In genomic region chr12:72082370-72082769, GRCm38 (mm10) we compare ENCODE assay signal across 9 mouse cellular contexts. TPM values are rescaled to one million over a fixed set of nuclear protein-coding genes. Genes with fewer than 3 reads are reported as not detected.
DNase-seq lines count a peak whose midpoint lies in the region; ATAC-seq and TF ChIP-seq lines count a peak whose summit lies in the region.
"Had no signal": no experiment of that assay in that cellular context is flagged by ENCODE, and none has a peak within 500 bp of the region (broad histone marks: within the 10 kb centered on the region; RNA-seq: fewer than 3 reads in every experiment).

No protein-coding gene starts in this region.

- H3K9me3 ChIP-seq in hindbrain, postnatal 0 days (ENCODE audit: low read length) = no peaks in the 10 kb centered on the region
- H3K9me3 ChIP-seq in liver, embryonic 14.5 days (ENCODE audit: control insufficient read depth, low read length) = no peaks in the 10 kb centered on the region

- H3K27me3 ChIP-seq in hindbrain, postnatal 0 days (ENCODE audit: insufficient read depth, low read length) = no peaks in the 10 kb centered on the region
- peaks cover 9% of the 10 kb centered on the region; the same call in 1 of the 2 replicates for H3K27me3 ChIP-seq in liver, embryonic 14.5 days (ENCODE audit: control insufficient read depth, insufficient read depth, low read length)

- H3K36me3 ChIP-seq in hindbrain, postnatal 0 days (ENCODE audit: insufficient read depth, low read length) = no peaks in the 10 kb centered on the region
- no peaks in the 10 kb centered on the region for H3K36me3 ChIP-seq in liver, embryonic 14.5 days (replicated peaks; ENCODE audit: control insufficient read depth, insufficient read depth, low read depth)

- peak overlapping the region; percentile 3; the same call in 1 of the 2 replicates for H3K4me3 ChIP-seq in hindbrain, postnatal 0 days (ENCODE audit: low read length)
- no peak overlapping the region for H3K4me3 ChIP-seq in liver, embryonic 14.5 days (ENCODE audit: insufficient read depth in 1 of 2, low read depth in 2 of 2, low read length in 2 of 2)

- no peak overlapping the region for H3K27ac ChIP-seq in hindbrain, postnatal 0 days
- no peak overlapping the region for H3K27ac ChIP-seq in liver, embryonic 14.5 days

- 30% methylated on average over 18 of the region's 18 CpGs for WGBS in hindbrain, postnatal 0 days
- 22% methylated on average over 18 of the region's 18 CpGs for WGBS in liver, embryonic 14.5 days (ENCODE audit: insufficient replicate concordance)

- H3K4me1 ChIP-seq in hindbrain, postnatal 0 days (ENCODE audit: insufficient read depth, low read length) = 0 out of 2 replicates have a peak, but pooled peaks cover 2% of the 10 kb centered on the region
- H3K4me1 ChIP-seq in liver, embryonic 14.5 days (replicated peaks; ENCODE audit: control insufficient read depth in 2 of 2, insufficient read depth in 2 of 2, low read length in 1 of 2) = peaks cover 0 to 3% of the 10 kb centered on the region in 2 experiments; a peak in 3 of 4 replicates

- H3K9ac ChIP-seq in hindbrain, postnatal 0 days (replicated peaks; ENCODE audit: low read length) = no peak overlapping the region
- no peak overlapping the region for H3K9ac ChIP-seq in liver, embryonic 14.5 days (replicated peaks)

- no peak for TF ChIP-seq EP300 in liver, embryonic 14.5 days (IDR thresholded peaks at IDR 0.05; ENCODE audit: low read depth)

- peak; percentile 25 to 28 for DNase-seq in adrenal gland, adult 18-20 months (ENCODE audit: low spot score in 2 of 2)
- DNase-seq in embryo, embryonic 9.5 days (ENCODE audit: extremely low spot score) = peak; percentile 38
- DNase-seq in hindbrain, postnatal 0 days (ENCODE audit: low spot score) = no peak
- DNase-seq in liver, embryonic 14.5 days (ENCODE audit: low read depth in 3 of 3, low spot score in 3 of 3) = no peak
- peak; percentile 26 for DNase-seq in retina, postnatal 1 day
- no peak for DNase-seq in T-cell, adult 2 months (ENCODE audit: low spot score)

- peak overlapping the region; percentile 47 for H3K4me2 ChIP-seq in hindbrain, postnatal 0 days (ENCODE audit: low read depth, low read length)
- peak overlapping the region; percentile 17; the same call in 1 of the 2 replicates for H3K4me2 ChIP-seq in liver, embryonic 14.5 days (ENCODE audit: low read depth)

- TF ChIP-seq CTCF in hindbrain, postnatal 0 days (IDR thresholded peaks at IDR 0.05; ENCODE audit: low read depth) = no peak
- TF ChIP-seq CTCF in liver, embryonic 14.5 days (IDR thresholded peaks at IDR 0.05; ENCODE audit: low read depth) = no peak

- no peak for ATAC-seq in hindbrain, postnatal 0 days
- ATAC-seq in liver, embryonic 14.5 days (ENCODE audit: insufficient read depth) = no peak
- ATAC-seq in granulocyte monocyte progenitor cell, adult 5-6 weeks (replicated peaks; ENCODE audit: poor library complexity, severe bottlenecking) = no peak

RNA-seq across cellular contexts. Expression of gene L3hypdh, which starts 2.9 kb away (rescaled TPM):
- 10 to 100 TPM; 13.0 to 13.8 TPM for total RNA-seq in adrenal gland, adult 18-20 months (2021)
- total RNA-seq in hindbrain, postnatal 0 days (2014; rRNA removed) = 7.6 and 10.1 TPM in 2 replicates
- polyA plus RNA-seq in hindbrain, postnatal 0 days (2015; fragmentation: Nextera tagmentation; extraction: Ambion mirVana) = 12.3 and 12.7 TPM in 2 replicates
- polyA plus RNA-seq in liver, embryonic 14.5 days (2012; rRNA removed) = 5.2 and 5.7 TPM in 2 replicates
- polyA plus RNA-seq in liver, embryonic 14.5 days (2014; fragmentation: Nextera tagmentation; extraction: Ambion mirVana) = 6.0 and 7.0 TPM in 2 replicates
- total RNA-seq in granulocyte monocyte progenitor cell, adult 5-6 weeks (2014; fragmentation: Nextera tagmentation) = 0.90 and 1.8 TPM in 2 replicates
- 0.67 and 0.73 TPM in 2 replicates for total RNA-seq in granulocyte monocyte progenitor cell, adult 5-6 weeks (2017)
- total RNA-seq: neutrophil, adult 5-6 weeks had no signal

RNA-seq across cellular contexts. Expression of gene Jkamp, which starts 3.0 kb away (rescaled TPM):
- total RNA-seq in adrenal gland, adult 18-20 months (2021) = 10 to 100 TPM; 36.5 to 49.8 TPM
- 84.9 and 88.2 TPM in 2 replicates for total RNA-seq in hindbrain, postnatal 0 days (2014; rRNA removed)
- polyA plus RNA-seq in hindbrain, postnatal 0 days (2015; fragmentation: Nextera tagmentation; extraction: Ambion mirVana) = 112 and 117 TPM in 2 replicates
- 10.5 and 12.8 TPM in 2 replicates for polyA plus RNA-seq in liver, embryonic 14.5 days (2012; rRNA removed)
- polyA plus RNA-seq in liver, embryonic 14.5 days (2014; fragmentation: Nextera tagmentation; extraction: Ambion mirVana) = 12.8 and 13.3 TPM in 2 replicates
- 20.8 and 30.2 TPM in 2 replicates for total RNA-seq in granulocyte monocyte progenitor cell, adult 5-6 weeks (2014; fragmentation: Nextera tagmentation)
- total RNA-seq in granulocyte monocyte progenitor cell, adult 5-6 weeks (2017) = 23.1 TPM in 2 replicates

RNA-seq across cellular contexts. Expression of gene Gpr135, which starts 11.4 kb away (rescaled TPM):
- 1 to 10 TPM; 2.4 to 3.1 TPM for total RNA-seq in adrenal gland, adult 18-20 months (2021)
- 20.5 and 23.7 TPM in 2 replicates for total RNA-seq in hindbrain, postnatal 0 days (2014; rRNA removed)
- 11.0 and 11.5 TPM in 2 replicates for polyA plus RNA-seq in hindbrain, postnatal 0 days (2015; fragmentation: Nextera tagmentation; extraction: Ambion mirVana)
- polyA plus RNA-seq in liver, embryonic 14.5 days (2012; rRNA removed) = 0.49 and 0.55 TPM in 2 replicates
- polyA plus RNA-seq in liver, embryonic 14.5 days (2014; fragmentation: Nextera tagmentation; extraction: Ambion mirVana) = 0.13 TPM in 2 replicates
- not detected in 2 replicates for total RNA-seq in granulocyte monocyte progenitor cell, adult 5-6 weeks (2014; fragmentation: Nextera tagmentation)
- 0.21 TPM in 1 of 2 replicates, not detected in the other for total RNA-seq in granulocyte monocyte progenitor cell, adult 5-6 weeks (2017)
- total RNA-seq: common myeloid progenitor, adult 5-6 weeks had no signal

Comparison
In these comparisons a context has a peak if more than half of its experiments do, and no peak if none do; other contexts are left out.
1. DNase-seq: peak in adrenal gland, adult 18-20 months (2 of 2), embryo, embryonic 9.5 days (single experiment) and retina, postnatal 1 day (single experiment); none in hindbrain, postnatal 0 days (single experiment), liver, embryonic 14.5 days (0 of 3) and T-cell, adult 2 months (single experiment).